Mouse (Mus musculus): ENCODE results near the gene Phlpp1.

GRCm38 (mm10) chr1:106243371-106243770 is 71.8 kb downstream of the Phlpp1 start:
- TF ChIP-seq CTCF (IDR thresholded peaks at IDR 0.05; ENCODE audit: borderline replicate concordance, extremely low read depth, insufficient read depth, insufficient read length) = no peak
- TF ChIP-seq POLR2A (IDR thresholded peaks at IDR 0.05; ENCODE audit: borderline replicate concordance, extremely low read depth, insufficient read depth, insufficient read length, poor library complexity, severe bottlenecking) = no peak

Measured in brain, embryonic 14.5 days (tissue).